Mouse (Mus musculus) right cerebral cortex, adult 18-20 months (tissue): ENCODE results near the gene Grpel1.

Experiments used
- DNase-seq: peaks from one replicate; pipeline ENCODE4 v3.0.0; 2022; ENCODE audit warnings: mixed read lengths

The Grpel1 gene

GRCm38 (mm10) chr5:36462810-36463209, 2.0 kb upstream of the Grpel1 start:
- peak; percentile 67 for DNase-seq

GRCm38 (mm10) chr5:36463391-36463790, 1.4 kb upstream of the Grpel1 start:
- DNase-seq = no peak

- DNase-seq = no peak
Observed at GRCm38 (mm10) chr5:36465889-36466288, 1.1 kb downstream of the Grpel1 start.

GRCm38 (mm10) chr5:36471206-36471605, 6.4 kb downstream of the Grpel1 start:
- DNase-seq = no peak

GRCm38 (mm10) chr5:36472876-36473655, 8.3 kb downstream of the Grpel1 start:
- no peak for DNase-seq

GRCm38 (mm10) chr5:36474283-36474682, 9.5 kb downstream of the Grpel1 start:
- peak; percentile 64 for DNase-seq

- no peak for DNase-seq
Observed at GRCm38 (mm10) chr5:36477486-36477885, 12.7 kb downstream of the Grpel1 start.

GRCm38 (mm10) chr5:36478540-36479420, 14.0 kb downstream of the Grpel1 start:
- DNase-seq = no peak

- DNase-seq = no peak
Observed at GRCm38 (mm10) chr5:36479735-36480134, 14.9 kb downstream of the Grpel1 start.

- DNase-seq = no peak
Observed at GRCm38 (mm10) chr5:36480398-36480797, 15.6 kb downstream of the Grpel1 start.

GRCm38 (mm10) chr5:36481114-36481513, 16.3 kb downstream of the Grpel1 start:
- DNase-seq = no peak

- peak; percentile 34 for DNase-seq
Observed at GRCm38 (mm10) chr5:36483203-36484101, 18.7 kb downstream of the Grpel1 start.

GRCm38 (mm10) chr5:36484171-36484990, 19.6 kb downstream of the Grpel1 start, which contains the start of the genes Tada2b and Ccdc96:
TSS of gene Tada2b (minus strand) at chr5:36484285.
TSS of gene Ccdc96 (plus strand) at chr5:36484588.
- DNase-seq = peak; percentile 99

GRCm38 (mm10) chr5:36485306-36485705, 20.5 kb downstream of the Grpel1 start:
- no peak for DNase-seq

GRCm38 (mm10) chr5:36489225-36489624, 24.4 kb downstream of the Grpel1 start:
- no peak for DNase-seq

GRCm38 (mm10) chr5:36493919-36494318, 29.1 kb downstream of the Grpel1 start:
- peak; percentile 62 for DNase-seq

GRCm38 (mm10) chr5:36494709-36495108, 29.9 kb downstream of the Grpel1 start:
- peak; percentile 30 for DNase-seq

GRCm38 (mm10) chr5:36505235-36505634, 40.4 kb downstream of the Grpel1 start:
- no peak for DNase-seq

- no peak for DNase-seq
Observed at GRCm38 (mm10) chr5:36505643-36506042, 40.8 kb downstream of the Grpel1 start.

GRCm38 (mm10) chr5:36508351-36508750, 43.6 kb downstream of the Grpel1 start:
- DNase-seq = no peak

GRCm38 (mm10) chr5:36510956-36511355, 46.2 kb downstream of the Grpel1 start:
- no peak for DNase-seq

GRCm38 (mm10) chr5:36515126-36515525, 50.3 kb downstream of the Grpel1 start:
- no peak for DNase-seq
